8 mouse cellular contexts compared by ENCODE assay signal in the genomic region with DNA sequence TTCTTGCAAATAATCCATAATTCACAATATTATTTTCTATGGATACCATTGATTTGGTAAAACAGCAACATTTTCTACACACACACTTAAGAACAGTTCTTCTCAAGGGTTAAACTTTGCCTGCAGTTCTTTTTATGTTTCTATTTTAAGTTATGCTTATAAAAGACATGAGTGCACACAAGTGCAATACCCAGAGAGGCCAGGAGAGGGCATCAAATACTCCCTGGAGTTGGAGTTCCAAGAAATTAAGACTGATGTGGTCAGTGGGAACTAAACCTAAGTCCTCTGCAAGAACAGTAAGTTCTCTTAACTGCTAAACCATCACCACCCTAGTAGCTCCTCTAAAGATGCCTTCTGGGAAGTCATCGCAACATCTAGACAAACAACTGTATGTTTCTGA.
DNase-seq lines count a peak whose midpoint lies in the region; ATAC-seq and TF ChIP-seq lines count a peak whose summit lies in the region.

No protein-coding gene starts in this region.

- H3K4me3 ChIP-seq in kidney, embryonic 16.5 days (ENCODE audit: low read length) = no peak overlapping the region
- H3K4me3 ChIP-seq in kidney, embryonic 14.5 days (ENCODE audit: low read length) = no peak overlapping the region
- no peak overlapping the region for H3K4me3 ChIP-seq in liver, postnatal 0 days (ENCODE audit: low read depth, low read length)

- no peaks in the 10 kb centered on the region for H3K4me1 ChIP-seq in kidney, embryonic 16.5 days (ENCODE audit: insufficient read depth, low read length)
- H3K4me1 ChIP-seq in kidney, embryonic 14.5 days (ENCODE audit: control insufficient read depth, insufficient read depth, low read length) = no peaks in the 10 kb centered on the region
- H3K4me1 ChIP-seq in liver, postnatal 0 days (ENCODE audit: insufficient read depth) = no peaks in the 10 kb centered on the region

- H3K27ac ChIP-seq in kidney, embryonic 16.5 days (ENCODE audit: low read length) = no peak overlapping the region
- no peak overlapping the region for H3K27ac ChIP-seq in kidney, embryonic 14.5 days (ENCODE audit: low read depth, low read length)
- H3K27ac ChIP-seq in liver, postnatal 0 days (ENCODE audit: low read depth) = no peak overlapping the region

- no peak for TF ChIP-seq EP300 in liver, postnatal 0 days (IDR thresholded peaks at IDR 0.05; ENCODE audit: low read depth)

- WGBS in kidney, embryonic 16.5 days = 3% methylated on average over 1 of the region's 1 CpGs
- 14% methylated on average over 1 of the region's 1 CpGs for WGBS in kidney, embryonic 14.5 days
- WGBS in liver, postnatal 0 days (ENCODE audit: insufficient replicate concordance) = 67% methylated on average over 1 of the region's 1 CpGs

- no peaks in the 10 kb centered on the region for H3K27me3 ChIP-seq in kidney, embryonic 16.5 days (ENCODE audit: insufficient read depth, low read length)
- no peaks in the 10 kb centered on the region for H3K27me3 ChIP-seq in kidney, embryonic 14.5 days (ENCODE audit: control insufficient read depth, insufficient read depth, low read length)
- no peaks in the 10 kb centered on the region for H3K27me3 ChIP-seq in liver, postnatal 0 days (ENCODE audit: insufficient read depth, low read length)

- H3K9ac ChIP-seq in kidney, embryonic 16.5 days (replicated peaks; ENCODE audit: low read length) = no peak overlapping the region
- no peak overlapping the region for H3K9ac ChIP-seq in kidney, embryonic 14.5 days (ENCODE audit: low read depth, low read length)
- H3K9ac ChIP-seq in liver, postnatal 0 days (replicated peaks) = no peak overlapping the region

- no peaks in the 10 kb centered on the region for H3K36me3 ChIP-seq in kidney, embryonic 16.5 days (ENCODE audit: insufficient read depth, low read length)
- no peaks in the 10 kb centered on the region for H3K36me3 ChIP-seq in kidney, embryonic 14.5 days (ENCODE audit: control insufficient read depth, insufficient read depth, low read length)
- no peaks in the 10 kb centered on the region for H3K36me3 ChIP-seq in liver, postnatal 0 days (replicated peaks; ENCODE audit: insufficient read depth, low read length)

- peak; percentile 2 for DNase-seq in kidney, adult 11 months
- DNase-seq in NIH3T3 (ENCODE audit: low read depth) = peak; percentile 33
- peak; percentile 1 for DNase-seq in c-Kit-positive CD71-positive TER-119-positive erythroid progenitor cells, embryonic 14.5 days (ENCODE audit: low spot score)
- peak; percentile 18 for DNase-seq in liver, postnatal 0 days
- DNase-seq in frontal cortex, postnatal 10 days (ENCODE audit: low spot score in 2 of 2) = no peak

- peak; percentile 49 for TF ChIP-seq CTCF in liver, postnatal 0 days (IDR thresholded peaks at IDR 0.05; ENCODE audit: low read depth)

- H3K9me3 ChIP-seq in kidney, embryonic 16.5 days (ENCODE audit: low read length) = peaks cover 5% of the 10 kb centered on the region; the same call in 1 of the 2 replicates
- H3K9me3 ChIP-seq in kidney, embryonic 14.5 days (ENCODE audit: control insufficient read depth, low read length) = no peaks in the 10 kb centered on the region
- no peaks in the 10 kb centered on the region for H3K9me3 ChIP-seq in liver, postnatal 0 days (ENCODE audit: low read length)

- H3K4me2 ChIP-seq in kidney, embryonic 16.5 days (replicated peaks; ENCODE audit: low read depth, low read length) = no peak overlapping the region
- H3K4me2 ChIP-seq in kidney, embryonic 14.5 days (replicated peaks; ENCODE audit: low read depth, low read length) = no peak overlapping the region
- H3K4me2 ChIP-seq in liver, postnatal 0 days (ENCODE audit: low read depth, low read length) = no peak overlapping the region

- ATAC-seq in kidney, embryonic 16.5 days (ENCODE audit: low FRiP score, low TSS enrichment) = no peak
- peak; percentile 52; the same call in 1 of the 2 replicates for ATAC-seq in kidney, embryonic 14.5 days (ENCODE audit: low FRiP score, low TSS enrichment)
- no peak for ATAC-seq in liver, postnatal 0 days
- ATAC-seq in erythroblast, adult 5-6 weeks (replicated peaks; ENCODE audit: low FRiP score, poor library complexity, severe bottlenecking) = no peak

Comparison
In these comparisons a context has a peak if more than half of its experiments do, and no peak if none do; other contexts are left out.
1. DNase-seq: peak in kidney, adult 11 months (single experiment), NIH3T3 (single experiment), c-Kit-positive CD71-positive TER-119-positive erythroid progenitor cells, embryonic 14.5 days (single experiment) and liver, postnatal 0 days (single experiment); none in frontal cortex, postnatal 10 days (0 of 2).